Mouse (Mus musculus) lung, postnatal 0 days (tissue): ENCODE data around the gene Gpr132.

ENCODE experiments used
- CTCF ChIP-seq: IDR thresholded peaks from 2 replicates; pipeline ENCODE4 v1.5.1; 2016; ENCODE audit warnings: antibody characterized with exemption, mild to moderate bottlenecking
- EP300 ChIP-seq: IDR thresholded peaks from 2 replicates; pipeline ENCODE4 v1.6.1; 2016; ENCODE audit warnings: antibody characterized with exemption, mild to moderate bottlenecking, control low read depth

DNA sequence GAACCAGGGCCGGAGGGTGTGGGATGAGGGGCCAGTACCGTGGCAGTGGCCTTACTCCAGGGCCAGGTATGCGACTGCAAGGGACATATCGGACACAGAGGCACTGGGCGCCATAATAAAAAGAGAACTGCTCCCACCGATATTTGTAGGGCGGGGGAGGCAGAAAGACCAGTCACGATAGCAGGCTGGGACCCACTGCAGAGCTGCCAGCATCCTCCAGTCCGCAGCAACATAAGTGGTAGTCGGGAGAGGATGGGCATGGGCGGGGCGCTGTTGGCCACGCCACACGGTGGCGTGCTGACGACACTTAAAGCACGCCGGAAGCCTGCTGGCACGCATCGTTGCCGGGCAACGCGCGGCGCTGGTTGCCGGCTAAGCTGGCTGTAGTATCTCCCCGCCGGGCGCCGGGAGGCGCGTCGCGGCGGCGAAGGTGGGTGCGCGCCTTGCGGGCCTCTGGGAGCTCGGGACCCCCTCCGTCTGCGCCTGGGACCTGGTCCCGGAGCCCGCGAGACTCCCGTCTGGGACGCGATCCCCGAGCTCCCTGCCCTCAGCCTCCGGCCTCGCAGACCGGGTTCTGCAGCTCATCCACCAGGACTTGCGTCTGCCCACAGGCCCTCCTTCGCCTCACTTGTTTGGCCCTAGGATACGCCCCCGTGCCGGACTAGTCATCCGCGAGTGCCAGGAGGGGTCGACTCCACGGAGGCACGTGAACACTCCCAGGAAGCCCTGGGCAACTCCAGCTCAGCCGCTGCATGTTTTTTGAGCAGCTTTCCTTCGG lies 59.3 kb downstream of the Gpr132 start, which contains the start of gene Clba1:
- no peak for TF ChIP-seq EP300
- TF ChIP-seq CTCF = peak; percentile 70
